Mouse (Mus musculus) heart, adult 2 months (tissue): ENCODE measurements around the gene Trpm3.

ENCODE experiments used
- CTCF ChIP-seq: fragments of 200-600 bp; IDR thresholded peaks from 2 replicates; pipeline ENCODE4 v1.8.1; 2022; ENCODE audit warnings: antibody characterized with exemption, mild to moderate bottlenecking, moderate library complexity
- POLR2A ChIP-seq: fragments of 200-500 bp; IDR thresholded peaks from 2 replicates; pipeline ENCODE4 v1.6.1; 2011; ENCODE audit warnings: mild to moderate bottlenecking, low read depth, low read length, control low read depth; ENCODE audit not compliant: insufficient read depth

DNA sequence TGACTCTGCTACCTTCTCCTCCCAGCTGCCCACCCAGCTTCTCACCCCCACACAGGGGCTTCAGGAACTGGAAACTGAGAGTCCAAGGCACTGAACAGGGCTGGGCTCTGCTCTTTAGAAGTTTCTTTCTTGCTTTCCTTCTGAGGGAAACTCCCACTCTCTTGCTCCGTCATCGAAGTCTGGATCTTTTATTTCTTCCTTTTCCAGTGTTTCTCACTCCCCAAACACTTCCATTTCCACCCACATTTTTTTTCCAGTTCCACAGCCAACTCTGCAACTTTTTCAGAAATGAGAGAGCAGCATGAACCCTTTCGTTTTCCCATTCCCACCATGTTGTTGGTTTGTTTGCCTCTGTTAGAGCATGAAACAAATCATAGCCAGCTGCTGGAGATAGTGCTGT, 650.9 kb downstream of the Trpm3 start:
- TF ChIP-seq POLR2A, result no peak
- TF ChIP-seq CTCF, result no peak
